Comparison of ENCODE assay signal across 9 mouse cellular contexts in genomic region chr2:152393225-152394017, GRCm38 (mm10). TPM values are rescaled to one million over a fixed set of nuclear protein-coding genes. Genes with fewer than 3 reads are reported as not detected.
DNase-seq lines count a peak whose midpoint lies in the region; ATAC-seq and TF ChIP-seq lines count a peak whose summit lies in the region.
"Had no signal": no experiment of that assay in that cellular context is flagged by ENCODE, and none has a peak within 500 bp of the region (broad histone marks: within the 10 kb centered on the region; RNA-seq: fewer than 3 reads in every experiment).

No protein-coding gene starts in this region.

- TF ChIP-seq CTCF in thymus, adult 2 months (IDR thresholded peaks at IDR 0.05; ENCODE audit: borderline replicate concordance, control insufficient read depth, extremely low read depth, insufficient read depth, low read length, poor library complexity) = no peak

- H3K9me3 ChIP-seq in kidney, embryonic 15.5 days (replicated peaks) = no peaks in the 10 kb centered on the region
- H3K9me3 ChIP-seq in forebrain, embryonic 10.5 days = no peaks in the 10 kb centered on the region
- no peaks in the 10 kb centered on the region for H3K9me3 ChIP-seq in hindbrain, embryonic 13.5 days
- H3K9me3 ChIP-seq in neural tube, embryonic 11.5 days (ENCODE audit: control insufficient read depth, low read length) = no peaks in the 10 kb centered on the region

- peak overlapping the region; percentile 83; the same call in 1 of the 2 replicates for H3K4me3 ChIP-seq in kidney, embryonic 15.5 days (replicated peaks)
- H3K4me3 ChIP-seq in forebrain, embryonic 10.5 days = peak overlapping the region; percentile 94; the same call in 1 of the 2 replicates
- H3K4me3 ChIP-seq in hindbrain, embryonic 13.5 days = peak overlapping the region; percentile 86
- peak overlapping the region; percentile 92; the same call in 1 of the 2 replicates for H3K4me3 ChIP-seq in neural tube, embryonic 11.5 days (ENCODE audit: low read depth, low read length)
- no peak overlapping the region for H3K4me3 ChIP-seq in thymus, adult 2 months (ENCODE audit: control insufficient read depth, insufficient read depth, low read length)

- no peak for TF ChIP-seq POLR2A in thymus, adult 2 months (IDR thresholded peaks at IDR 0.05; ENCODE audit: control insufficient read depth, extremely low read depth, insufficient read depth, low read length, poor library complexity)

- no peaks in the 10 kb centered on the region for H3K36me3 ChIP-seq in kidney, embryonic 15.5 days
- peaks cover 16% of the 10 kb centered on the region for H3K36me3 ChIP-seq in forebrain, embryonic 10.5 days (replicated peaks)
- peaks cover 9% of the 10 kb centered on the region; the same call in 1 of the 2 replicates for H3K36me3 ChIP-seq in hindbrain, embryonic 13.5 days
- no peaks in the 10 kb centered on the region for H3K36me3 ChIP-seq in neural tube, embryonic 11.5 days (ENCODE audit: control insufficient read depth, insufficient read depth, low read length)
- H3K36me3 ChIP-seq in thymus, adult 2 months (ENCODE audit: control insufficient read depth, insufficient read depth, low read length) = no peaks in the 10 kb centered on the region

- H3K9ac ChIP-seq in kidney, embryonic 15.5 days = no peak overlapping the region
- peak overlapping the region; percentile 99; the same call in 1 of the 2 replicates for H3K9ac ChIP-seq in hindbrain, embryonic 13.5 days
- H3K9ac ChIP-seq in neural tube, embryonic 11.5 days (ENCODE audit: low read length) = no peak overlapping the region; the same call in 1 of the 2 replicates

- no peaks in the 10 kb centered on the region for H3K27me3 ChIP-seq in kidney, embryonic 15.5 days
- H3K27me3 ChIP-seq in forebrain, embryonic 10.5 days (ENCODE audit: poor library complexity, severe bottlenecking) = no peaks in the 10 kb centered on the region
- H3K27me3 ChIP-seq in hindbrain, embryonic 13.5 days = no peaks in the 10 kb centered on the region
- H3K27me3 ChIP-seq in neural tube, embryonic 11.5 days (ENCODE audit: control insufficient read depth, insufficient read depth, low read length) = no peaks in the 10 kb centered on the region
- no peaks in the 10 kb centered on the region; the same call in 1 of the 2 replicates for H3K27me3 ChIP-seq in thymus, adult 2 months (ENCODE audit: control insufficient read depth, insufficient read depth, low read length)
- H3K27me3 ChIP-seq: Patski had no signal

- 45% methylated on average over 9 of the region's 9 CpGs for WGBS in kidney, embryonic 15.5 days
- WGBS in forebrain, embryonic 10.5 days = 53% methylated on average over 9 of the region's 9 CpGs
- 52% methylated on average over 9 of the region's 9 CpGs for WGBS in hindbrain, embryonic 13.5 days
- WGBS in neural tube, embryonic 11.5 days = 55% methylated on average over 9 of the region's 9 CpGs
- WGBS in thymus, adult 2 months = 87% methylated on average over 9 of the region's 9 CpGs

- no peak for ATAC-seq in kidney, embryonic 15.5 days (replicated peaks; ENCODE audit: low FRiP score)
- ATAC-seq in hindbrain, embryonic 13.5 days (ENCODE audit: low FRiP score) = no peak
- ATAC-seq in neural tube, embryonic 11.5 days (ENCODE audit: insufficient read depth, low FRiP score, low TSS enrichment) = no peak
- ATAC-seq: Patski had no signal

- peaks cover 32% of the 10 kb centered on the region for H3K4me1 ChIP-seq in kidney, embryonic 15.5 days
- H3K4me1 ChIP-seq in forebrain, embryonic 10.5 days = peaks cover 40% of the 10 kb centered on the region
- peaks cover 36% of the 10 kb centered on the region for H3K4me1 ChIP-seq in hindbrain, embryonic 13.5 days (replicated peaks)
- peaks cover 22% of the 10 kb centered on the region for H3K4me1 ChIP-seq in neural tube, embryonic 11.5 days (ENCODE audit: control insufficient read depth, insufficient read depth, low read length)
- peaks cover 10% of the 10 kb centered on the region for H3K4me1 ChIP-seq in thymus, adult 2 months (replicated peaks; ENCODE audit: control insufficient read depth, insufficient read depth, low read length)

- no peak for DNase-seq in kidney, adult 18-20 months
- peak; percentile 21 for DNase-seq in forebrain, embryonic 10.5 days (ENCODE audit: extremely low spot score, low spot score)
- DNase-seq in neural tube, embryonic 11.5 days (ENCODE audit: low spot score) = no peak
- DNase-seq in thymus, adult 2 months = no peak
- no peak for DNase-seq in left cerebral cortex, adult 8-10 months (ENCODE audit: low spot score in 2 of 2)

- H3K27ac ChIP-seq in kidney, embryonic 15.5 days = peak overlapping the region; percentile 20
- H3K27ac ChIP-seq in forebrain, embryonic 10.5 days = no peak overlapping the region
- H3K27ac ChIP-seq in hindbrain, embryonic 13.5 days = peak overlapping the region; percentile 24; the same call in 1 of the 2 replicates
- H3K27ac ChIP-seq in neural tube, embryonic 11.5 days (ENCODE audit: low read depth, low read length) = no peak overlapping the region
- H3K27ac ChIP-seq in thymus, adult 2 months (ENCODE audit: control insufficient read depth, insufficient read depth, low read length) = no peak overlapping the region

- peak overlapping the region; percentile 85 for H3K4me2 ChIP-seq in kidney, embryonic 15.5 days
- peak overlapping the region; percentile 97 for H3K4me2 ChIP-seq in hindbrain, embryonic 13.5 days
- peak overlapping the region; percentile 93 for H3K4me2 ChIP-seq in neural tube, embryonic 11.5 days (ENCODE audit: low read depth)

RNA-seq across cellular contexts. Expression of gene Sox12, which starts 4.4 kb away (rescaled TPM):
- polyA plus RNA-seq in kidney, embryonic 15.5 days (2015; fragmentation: Nextera tagmentation; extraction: Ambion mirVana) = 10.6 and 12.2 TPM in 2 replicates
- 9.3 and 9.5 TPM in 2 replicates for polyA plus RNA-seq in forebrain, embryonic 10.5 days (2016; fragmentation: Nextera tagmentation; extraction: Ambion mirVana)
- 16.4 and 16.9 TPM in 2 replicates for polyA plus RNA-seq in hindbrain, embryonic 13.5 days (2015; fragmentation: Nextera tagmentation; extraction: Ambion mirVana)
- polyA plus RNA-seq in neural tube, embryonic 11.5 days (2014; fragmentation: Nextera tagmentation; extraction: Ambion mirVana) = 19.1 and 21.4 TPM in 2 replicates
- polyA plus RNA-seq in thymus, adult 2 months (2012; rRNA removed) = 3.8 and 4.5 TPM in 2 replicates
- 10 to 100 TPM; 12.9 to 15.4 (median 14.3) TPM for total RNA-seq in left cerebral cortex, adult 8-10 months (2022)

RNA-seq across cellular contexts. Expression of gene Nrsn2, which starts 17.0 kb away (rescaled TPM):
- 1.1 and 2.2 TPM in 2 replicates for polyA plus RNA-seq in kidney, embryonic 15.5 days (2015; fragmentation: Nextera tagmentation; extraction: Ambion mirVana)
- polyA plus RNA-seq in forebrain, embryonic 10.5 days (2016; fragmentation: Nextera tagmentation; extraction: Ambion mirVana) = 1.1 and 2.4 TPM in 2 replicates
- 28.1 and 34.2 TPM in 2 replicates for polyA plus RNA-seq in hindbrain, embryonic 13.5 days (2015; fragmentation: Nextera tagmentation; extraction: Ambion mirVana)
- polyA plus RNA-seq in neural tube, embryonic 11.5 days (2014; fragmentation: Nextera tagmentation; extraction: Ambion mirVana) = 7.6 TPM in 2 replicates
- polyA plus RNA-seq in thymus, adult 2 months (2012; rRNA removed) = 0.07 TPM in 1 of 2 replicates, not detected in the other
- total RNA-seq in left cerebral cortex, adult 8-10 months (2022) = 100 to 1,000 TPM; 112 to 125 (median 120) TPM
- polyA plus RNA-seq: Patski had no signal

RNA-seq across cellular contexts. Expression of gene Zcchc3, which starts 21.4 kb away (rescaled TPM):
- 42.4 and 45.7 TPM in 2 replicates for polyA plus RNA-seq in kidney, embryonic 15.5 days (2015; fragmentation: Nextera tagmentation; extraction: Ambion mirVana)
- polyA plus RNA-seq in forebrain, embryonic 10.5 days (2016; fragmentation: Nextera tagmentation; extraction: Ambion mirVana) = 46.5 and 50.0 TPM in 2 replicates
- 20.1 and 21.5 TPM in 2 replicates for polyA plus RNA-seq in hindbrain, embryonic 13.5 days (2015; fragmentation: Nextera tagmentation; extraction: Ambion mirVana)
- 52.7 and 55.2 TPM in 2 replicates for polyA plus RNA-seq in neural tube, embryonic 11.5 days (2014; fragmentation: Nextera tagmentation; extraction: Ambion mirVana)
- 1.7 and 2.0 TPM in 2 replicates for polyA plus RNA-seq in thymus, adult 2 months (2012; rRNA removed)
- 10 to 100 TPM in 3 of 4 experiments, 1 to 10 TPM in 1; 9.6 to 11.2 (median 10.9) TPM for total RNA-seq in left cerebral cortex, adult 8-10 months (2022)

RNA-seq across cellular contexts. Expression of gene 6820408C15Rik, which starts 22.0 kb away (rescaled TPM):
- polyA plus RNA-seq in kidney, embryonic 15.5 days (2015; fragmentation: Nextera tagmentation; extraction: Ambion mirVana) = 0.56 and 0.77 TPM in 2 replicates
- polyA plus RNA-seq in forebrain, embryonic 10.5 days (2016; fragmentation: Nextera tagmentation; extraction: Ambion mirVana) = 0.76 and 1.0 TPM in 2 replicates
- 1.9 and 3.9 TPM in 2 replicates for polyA plus RNA-seq in hindbrain, embryonic 13.5 days (2015; fragmentation: Nextera tagmentation; extraction: Ambion mirVana)
- polyA plus RNA-seq in neural tube, embryonic 11.5 days (2014; fragmentation: Nextera tagmentation; extraction: Ambion mirVana) = 0.22 and 0.52 TPM in 2 replicates
- 0.36 and 0.50 TPM in 2 replicates for polyA plus RNA-seq in thymus, adult 2 months (2012; rRNA removed)
- 1 to 10 TPM; 2.0 to 3.7 (median 2.7) TPM for total RNA-seq in left cerebral cortex, adult 8-10 months (2022)
- polyA plus RNA-seq: small intestine, adult 2 months had no signal

RNA-seq across cellular contexts. Expression of gene Trib3, which starts 49.6 kb away (rescaled TPM):
- polyA plus RNA-seq in kidney, embryonic 15.5 days (2015; fragmentation: Nextera tagmentation; extraction: Ambion mirVana) = 1.1 and 1.9 TPM in 2 replicates
- polyA plus RNA-seq in forebrain, embryonic 10.5 days (2016; fragmentation: Nextera tagmentation; extraction: Ambion mirVana) = 2.3 and 3.1 TPM in 2 replicates
- polyA plus RNA-seq in hindbrain, embryonic 13.5 days (2015; fragmentation: Nextera tagmentation; extraction: Ambion mirVana) = 0.97 and 1.5 TPM in 2 replicates
- 1.1 and 1.4 TPM in 2 replicates for polyA plus RNA-seq in neural tube, embryonic 11.5 days (2014; fragmentation: Nextera tagmentation; extraction: Ambion mirVana)
- polyA plus RNA-seq in thymus, adult 2 months (2012; rRNA removed) = 2.6 and 3.8 TPM in 2 replicates
- total RNA-seq in left cerebral cortex, adult 8-10 months (2022) = 1 to 10 TPM in 3 of 4 experiments, under 1 TPM in 1; 0.84 to 2.1 (median 1.5) TPM

Comparison
In these comparisons a context has a peak if more than half of its experiments do, and no peak if none do; other contexts are left out.
1. H3K27ac ChIP-seq: peak in kidney, embryonic 15.5 days (single experiment) and hindbrain, embryonic 13.5 days (single experiment); none in forebrain, embryonic 10.5 days (single experiment), neural tube, embryonic 11.5 days (single experiment) and thymus, adult 2 months (single experiment).
2. Peak in every context shown above with its lines, with median percentiles within 50 percentile points of each other: H3K4me2 ChIP-seq.